Mouse (Mus musculus) CH12.LX (cell line): ENCODE data around the gene Man1b1. TPM values are rescaled to one million over a fixed set of nuclear protein-coding genes. Genes with fewer than 3 reads are reported as not detected.

Experiments used
- DNase-seq: peaks from one replicate; pipeline ENCODE4 v3.0.0-alpha.2; 2013; ENCODE audit errors: extremely low read depth
- H3K27ac ChIP-seq: 2 replicates; pipeline ENCODE4 v1.5.1; 2012; ENCODE audit warnings: low read depth, mild to moderate bottlenecking, control low read depth, moderate library complexity; ENCODE audit not compliant: insufficient read depth
- H3K27me3 ChIP-seq: replicated peaks from 2 replicates; pipeline ENCODE3; 2012; ENCODE audit warnings: inconsistent platforms
- H3K36me3 ChIP-seq, 2 experiments: replicated peaks in 1 of 2; 2 replicates each; pipeline versions ENCODE3 to v1.6.1; 2012; ENCODE audit warnings: inconsistent platforms in 1 of 2, low read length in 1 of 2, mild to moderate bottlenecking in 1 of 2, mixed read lengths in 1 of 2, moderate library complexity in 1 of 2; ENCODE audit not compliant: control insufficient read depth in 1 of 2, insufficient read depth in 1 of 2
- H3K4me1 ChIP-seq, 2 experiments: 2 replicates each; pipeline ENCODE4 v1.6.1; 2012; ENCODE audit warnings: inconsistent platforms in 1 of 2, moderate library complexity in 1 of 2; ENCODE audit not compliant: insufficient read depth in 2 of 2, control insufficient read depth in 1 of 2
- H3K4me2 ChIP-seq: 2 replicates; pipeline ENCODE4 v1.6.1; 2012; ENCODE audit warnings: low read depth, mild to moderate bottlenecking, control low read depth; ENCODE audit not compliant: poor library complexity, insufficient read depth, severe bottlenecking
- H3K4me3 ChIP-seq, 3 experiments: fragments of 150-350 bp in 1 of 3; sonication (generic) in 1 of 3; replicated peaks in 1 of 3; 2 replicates each; pipeline versions ENCODE3 to v1.5.1; 2011 to 2012; ENCODE audit warnings: low read depth in 2 of 3, low read length in 2 of 3, mild to moderate bottlenecking in 2 of 3, moderate library complexity in 2 of 3, control low read depth in 1 of 3, improper control_type of control experiment in 1 of 3, inconsistent platforms in 1 of 3, mixed read lengths in 1 of 3; ENCODE audit not compliant: poor library complexity in 1 of 3
- H3K79me2 ChIP-seq: replicated peaks from 2 replicates; pipeline ENCODE4 v1.6.1; 2012; ENCODE audit warnings: mild to moderate bottlenecking, moderate library complexity; ENCODE audit not compliant: control insufficient read depth, poor library complexity, insufficient read depth, severe bottlenecking; ENCODE audit errors: extremely low read depth
- H3K9ac ChIP-seq: 2 replicates; pipeline ENCODE4 v1.6.1; 2012; ENCODE audit warnings: low read depth, mild to moderate bottlenecking, control low read depth, moderate library complexity; ENCODE audit not compliant: insufficient read depth
- H3K9me3 ChIP-seq: replicated peaks from 2 replicates; pipeline ENCODE3; 2012; ENCODE audit warnings: low read length, inconsistent platforms, mixed read lengths
- BHLHE40 ChIP-seq: IDR thresholded peaks from 2 replicates; pipeline ENCODE4 v1.6.1; 2011; ENCODE audit warnings: mild to moderate bottlenecking, low read depth, low read length, improper control_type of control experiment
- E2F4 ChIP-seq: IDR thresholded peaks from 2 replicates; pipeline ENCODE4 v1.6.1; 2011; ENCODE audit warnings: low read depth, low read length, improper control_type of control experiment; ENCODE audit not compliant: insufficient replicate concordance
- EP300 ChIP-seq: IDR thresholded peaks from 2 replicates; pipeline ENCODE4 v1.6.1; 2011; ENCODE audit warnings: low read length, improper control_type of control experiment
- ETS1 ChIP-seq: conservative IDR thresholded peaks from 2 replicates; pipeline ENCODE4 v1.6.1; 2012; ENCODE audit warnings: low read depth, mild to moderate bottlenecking, inconsistent platforms, low read length, improper control_type of control experiment, moderate library complexity
- GABPA ChIP-seq: IDR thresholded peaks from 2 replicates; pipeline ENCODE4 v1.6.1; 2012; ENCODE audit warnings: low read depth, low read length, improper control_type of control experiment, inconsistent platforms; ENCODE audit not compliant: insufficient replicate concordance
- JUN ChIP-seq: IDR thresholded peaks from 2 replicates; pipeline ENCODE4 v1.6.1; 2011; ENCODE audit warnings: low read depth, mild to moderate bottlenecking, low read length, improper control_type of control experiment, moderate library complexity; ENCODE audit not compliant: insufficient read depth
- JUND ChIP-seq: conservative IDR thresholded peaks from 2 replicates; pipeline ENCODE4 v1.6.1; 2011; ENCODE audit warnings: low read depth, low read length, improper control_type of control experiment
- KAT2A ChIP-seq: IDR thresholded peaks from 2 replicates; pipeline ENCODE4 v1.6.1; 2012; ENCODE audit warnings: low read length, improper control_type of control experiment, inconsistent platforms; ENCODE audit not compliant: insufficient replicate concordance
- MAX ChIP-seq: IDR thresholded peaks from 2 replicates; pipeline ENCODE4 v1.6.1; 2011; ENCODE audit warnings: low read length, improper control_type of control experiment
- MEF2A ChIP-seq: IDR thresholded peaks from 2 replicates; pipeline ENCODE4 v1.6.1; 2014; ENCODE audit warnings: low read depth, mild to moderate bottlenecking, inconsistent platforms, low read length, improper control_type of control experiment, borderline replicate concordance
- MYC ChIP-seq: IDR thresholded peaks from 2 replicates; pipeline ENCODE4 v1.6.1; 2011; ENCODE audit warnings: low read depth, mild to moderate bottlenecking, improper control_type of control experiment, low read length
- NELFE ChIP-seq: IDR thresholded peaks from 2 replicates; pipeline ENCODE4 v1.6.1; 2011; ENCODE audit warnings: low read depth, low read length, improper control_type of control experiment
- PAX5 ChIP-seq: IDR thresholded peaks from 2 replicates; pipeline ENCODE4 v1.6.1; 2012; ENCODE audit warnings: low read length, inconsistent platforms, mixed read lengths
- POLR2A ChIP-seq: IDR thresholded peaks from 2 replicates; pipeline ENCODE4 v1.6.1; 2011; ENCODE audit warnings: low read depth, mild to moderate bottlenecking, improper control_type of control experiment, low read length
- RAD21 ChIP-seq: IDR thresholded peaks from 2 replicates; pipeline ENCODE4 v1.6.1; 2011; ENCODE audit warnings: low read depth, mild to moderate bottlenecking, low read length, improper control_type of control experiment, moderate library complexity
- USF2 ChIP-seq: conservative IDR thresholded peaks from 2 replicates; pipeline ENCODE4 v1.6.1; 2011; ENCODE audit warnings: low read depth, low read length, improper control_type of control experiment
- ZC3H11A ChIP-seq: IDR thresholded peaks from 2 replicates; pipeline ENCODE4 v1.6.1; 2012; ENCODE audit warnings: low read depth, mild to moderate bottlenecking, inconsistent platforms, low read length, improper control_type of control experiment
- ZMIZ1 ChIP-seq: IDR thresholded peaks from 2 replicates; pipeline ENCODE4 v1.6.1; 2012; ENCODE audit warnings: low read depth, mild to moderate bottlenecking, inconsistent platforms, low read length, improper control_type of control experiment
- ZNF384 ChIP-seq: IDR thresholded peaks from 2 replicates; pipeline ENCODE4 v1.6.1; 2012; ENCODE audit warnings: low read depth, low read length, improper control_type of control experiment, inconsistent platforms
- dilution Hi-C: fragments of 300-500 bp; cut with MboI; formaldehyde crosslinking; loops from 2 replicates; pipeline ENCODE4 v1.14.3; 2020; ENCODE audit warnings: low sequenced_read_pairs; ENCODE audit not compliant: extremely low pct_unique_long_range_greater_than_20kb, extremely low pct_ligation_motif_present
- in situ Hi-C: fragments of 300-500 bp; cut with MboI; formaldehyde crosslinking; loops from 3 replicates; pipeline ENCODE4 v1.14.3; 2019; ENCODE audit warnings: low sequenced_read_pairs, low pct_ligation_motif_present, low pct_unique_long_range_greater_than_20kb, mixed read lengths
- polyA plus RNA-seq: library from polyadenylated mRNA; unstranded; fragments of >175 nt; gene quantifications from 2 replicates; pipeline ENCODE4 v1.2.1, GENCODE M21; 2012; ENCODE audit warnings: low read depth; ENCODE audit not compliant: insufficient read length
- total RNA-seq, 2 experiments: library from RNA; depleted of rRNA; stranded (reverse); fragments of 300-350 nt in 1 of 2; fragments of >200 nt in 1 of 2; gene quantifications; 2 replicates each; pipeline ENCODE4 v1.2.3; 2012 to 2014

Gene Man1b1
- total and polyA plus RNA-seq, 3 experiments, result 39.3 to 68.8 (median 45.7) TPM

DNA sequence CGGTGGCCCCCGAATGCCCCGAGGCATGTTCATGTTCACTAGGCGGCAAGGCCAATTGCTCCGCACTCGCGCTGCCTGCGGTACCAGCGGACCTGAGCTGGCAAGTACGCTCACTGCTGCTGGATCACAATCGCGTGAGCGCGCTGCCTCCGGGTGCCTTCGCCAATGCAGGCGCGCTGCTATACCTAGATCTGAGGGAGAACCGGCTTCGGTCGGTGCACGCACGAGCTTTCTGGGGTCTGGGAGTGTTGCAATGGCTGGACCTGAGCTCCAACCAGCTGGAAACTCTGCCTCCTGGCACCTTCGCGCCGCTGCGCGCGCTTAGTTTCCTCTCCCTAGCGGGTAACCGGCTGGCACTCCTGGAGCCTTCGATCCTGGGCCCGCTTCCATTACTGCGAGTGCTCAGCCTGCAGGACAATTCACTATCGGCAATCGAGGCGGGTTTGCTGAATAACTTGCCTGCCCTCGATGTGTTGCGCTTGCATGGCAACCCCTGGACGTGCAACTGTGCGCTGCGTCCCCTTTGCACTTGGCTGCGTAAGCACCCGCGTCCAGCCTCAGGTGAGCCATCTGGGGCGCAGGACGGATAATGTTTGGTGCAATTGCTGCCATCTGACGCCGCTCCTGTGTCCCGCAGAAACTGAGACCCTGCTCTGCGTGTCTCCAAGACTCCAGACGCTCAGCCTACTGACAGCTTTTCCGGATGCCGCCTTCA, 41.9 kb upstream of the Man1b1 start:
- TF ChIP-seq POLR2A (no peak), E2F4 (no peak), ZNF384 (no peak), MYC (no peak)
- no peak overlapping the region for H3K9ac ChIP-seq
- peaks cover 2 to 4% of the 10 kb centered on the region in 2 experiments; a peak in 3 of 4 replicates for H3K4me1 ChIP-seq
- H3K27me3 ChIP-seq, result peaks cover 46% of the 10 kb centered on the region
- peaks cover 10 to 20% of the 10 kb centered on the region in 2 experiments for H3K36me3 ChIP-seq
- no peak overlapping the region for H3K27ac ChIP-seq
- H3K79me2 ChIP-seq, result no peaks in the 10 kb centered on the region
- no peak overlapping the region for H3K4me2 ChIP-seq
- DNase-seq, result no peak
- no peaks in the 10 kb centered on the region for H3K9me3 ChIP-seq
- dilution Hi-C loops (no loop called here), in situ Hi-C loops (no loop called here)
- no peak overlapping the region for H3K4me3 ChIP-seq

DNA sequence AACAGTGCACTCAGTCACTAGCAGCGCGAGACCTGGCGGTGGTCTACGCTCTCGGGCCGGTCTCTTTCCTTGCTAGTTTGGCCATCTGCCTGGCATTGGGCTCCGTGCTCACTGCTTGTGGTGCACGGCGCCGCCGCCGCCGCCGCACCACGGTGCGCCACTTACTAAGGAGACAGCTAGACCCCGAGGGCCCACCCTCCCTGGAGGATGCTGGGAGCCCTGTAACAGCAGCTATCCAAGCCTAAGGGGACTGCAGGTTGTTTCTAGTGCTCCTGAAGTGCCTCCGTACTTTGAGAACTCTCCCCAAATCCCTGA, 41.4 kb upstream of the Man1b1 start:
- Histone ChIP-seq H3K4me2 (no peak overlapping the region), H3K4me1 (peaks cover 2 to 4% of the 10 kb centered on the region in 2 experiments; a peak in 3 of 4 replicates), H3K9me3 (no peaks in the 10 kb centered on the region), H3K79me2 (no peaks in the 10 kb centered on the region), H3K27ac (no peak overlapping the region), H3K27me3 (peaks cover 51% of the 10 kb centered on the region), H3K4me3 (no peak overlapping the region), H3K9ac (no peak overlapping the region), H3K36me3 (peaks cover 6 to 14% of the 10 kb centered on the region in 2 experiments)
- no peak for DNase-seq
- no peak for TF ChIP-seq USF2
- in situ Hi-C loops (no loop called here), dilution Hi-C loops (no loop called here)

DNA sequence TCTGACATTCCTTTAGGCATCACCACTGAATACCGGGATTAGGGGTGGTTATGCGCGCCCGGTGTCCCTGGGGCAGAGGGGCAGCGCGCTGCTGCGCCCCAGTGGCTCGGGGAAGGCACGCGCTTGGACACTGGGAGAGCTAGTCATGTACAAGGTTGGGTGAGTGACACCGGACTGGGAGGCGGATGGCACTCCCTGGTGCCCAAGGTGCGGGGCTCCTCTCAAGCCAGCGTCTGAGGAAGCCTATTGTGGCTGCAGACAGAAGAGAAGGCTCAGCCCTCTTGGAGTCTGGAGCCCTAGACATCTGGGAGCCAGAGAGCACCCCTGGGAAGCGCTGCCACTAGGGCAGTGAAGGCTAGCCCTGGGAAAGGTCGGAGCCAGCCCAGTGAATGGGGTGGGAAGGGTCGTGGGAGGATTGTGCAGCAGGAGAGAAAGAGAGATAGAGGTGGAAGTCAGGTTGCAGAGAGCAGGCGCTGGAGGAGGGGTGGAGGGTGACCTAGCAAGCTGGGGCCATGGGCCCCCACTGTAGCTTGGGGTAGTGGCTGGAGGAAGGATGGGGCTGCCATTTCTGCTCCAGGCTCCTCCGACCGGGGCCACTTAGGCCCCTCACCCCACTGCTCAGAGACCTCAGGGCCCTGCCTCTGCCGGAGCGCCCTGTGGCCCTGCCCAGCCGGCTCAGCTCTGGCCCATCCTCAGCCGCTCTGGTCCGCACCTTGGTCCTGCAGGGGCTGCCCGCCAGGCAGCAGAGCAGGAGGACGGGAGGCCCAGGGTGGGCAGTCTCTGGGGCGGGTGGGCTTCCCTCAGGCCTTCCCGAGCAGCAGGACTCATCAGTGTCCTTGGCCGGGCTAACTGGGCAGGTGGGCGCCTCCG, 40.7 kb upstream of the Man1b1 start:
- no peaks in the 10 kb centered on the region for H3K9me3 ChIP-seq
- dilution Hi-C loops (no loop called here), in situ Hi-C loops (no loop called here)
- H3K4me2 ChIP-seq, result 0 out of 2 replicates have a peak overlapping the region, but pooled peaks have one; percentile 78
- no peak overlapping the region for H3K27ac ChIP-seq
- H3K4me3 ChIP-seq, result no peak overlapping the region
- peaks cover 2 to 4% of the 10 kb centered on the region in 2 experiments; a peak in 3 of 4 replicates for H3K4me1 ChIP-seq
- DNase-seq, result no peak
- no peak overlapping the region for H3K9ac ChIP-seq
- H3K27me3 ChIP-seq, result peaks cover 57% of the 10 kb centered on the region
- peaks cover 0 to 8% of the 10 kb centered on the region in 2 experiments for H3K36me3 ChIP-seq
- no peaks in the 10 kb centered on the region for H3K79me2 ChIP-seq
- no peak for TF ChIP-seq ZC3H11A
- no peak; the same call in 1 of the 2 replicates for TF ChIP-seq RAD21
- TF ChIP-seq BHLHE40, result no peak
- TF ChIP-seq JUN, result no peak
- TF ChIP-seq EP300, result no peak
- no peak for TF ChIP-seq JUND
- no peak for TF ChIP-seq MEF2A
- no peak for TF ChIP-seq GABPA
- TF ChIP-seq MYC, result no peak
- TF ChIP-seq ETS1, result no peak
- TF ChIP-seq ZMIZ1, result no peak
- TF ChIP-seq NELFE, result no peak
- TF ChIP-seq KAT2A, result no peak
- TF ChIP-seq PAX5, result no peak
- no peak for TF ChIP-seq MAX
